Mouse (Mus musculus): ENCODE data around the gene Hlcs. TPM values are rescaled to one million over a fixed set of nuclear protein-coding genes. Genes with fewer than 3 reads are reported as not detected.

Hlcs gene
- total RNA-seq, 2 experiments from 2014 or later, result 15.7 to 16.1 TPM

- intact Hi-C loops (cut with DNase I), result no loop called here
- DNase-seq (ENCODE audit: low spot score in 2 of 2), result no peak
Observed at GRCm38 (mm10) chr16:94301194-94301593, 12.2 kb downstream of the Hlcs start.

- no peak for DNase-seq (ENCODE audit: low spot score in 2 of 2)
- intact Hi-C loops (cut with DNase I), result no loop called here
Observed at GRCm38 (mm10) chr16:94299210-94299609, 14.2 kb downstream of the Hlcs start.

- no peak for DNase-seq (ENCODE audit: low spot score in 2 of 2)
- intact Hi-C loops (cut with DNase I), result no loop called here
Observed at GRCm38 (mm10) chr16:94298081-94298480, 15.3 kb downstream of the Hlcs start.

- DNase-seq (ENCODE audit: low spot score in 2 of 2), result no peak
- intact Hi-C loops (cut with DNase I), result no loop called here
Observed at GRCm38 (mm10) chr16:94291141-94291540, 22.2 kb downstream of the Hlcs start.

- intact Hi-C loops (cut with DNase I), result no loop called here
- DNase-seq (ENCODE audit: low spot score in 2 of 2), result peak; percentile 65 to 72
Observed at GRCm38 (mm10) chr16:94290073-94290999, 23.0 kb downstream of the Hlcs start.

GRCm38 (mm10) chr16:94289138-94290072 lies 24.0 kb downstream of the Hlcs start:
- peak; percentile 80 to 97 for DNase-seq (ENCODE audit: low spot score in 2 of 2)
- intact Hi-C loops (cut with DNase I), result loop anchor here (1.0 to 5.0 kb wide), 2 partner anchors 24 to 37 kb away; partner anchors contain the start of gene Hlcs

GRCm38 (mm10) chr16:94287826-94288225 lies 25.5 kb downstream of the Hlcs start:
- intact Hi-C loops (cut with DNase I), result loop anchor here (5.0 kb wide), 1 partner anchor 36 kb away; no protein-coding TSS in a partner anchor
- no peak for DNase-seq (ENCODE audit: low spot score in 2 of 2)

GRCm38 (mm10) chr16:94283972-94284371 lies 29.4 kb downstream of the Hlcs start:
- intact Hi-C loops (cut with DNase I), result no loop called here
- DNase-seq (ENCODE audit: low spot score in 2 of 2), result no peak

- no peak for DNase-seq (ENCODE audit: low spot score in 2 of 2)
- intact Hi-C loops (cut with DNase I), result no loop called here
Observed at GRCm38 (mm10) chr16:94270826-94271225, 42.5 kb downstream of the Hlcs start.

- DNase-seq (ENCODE audit: low spot score in 2 of 2), result peak; percentile 87 to 93
- intact Hi-C loops (cut with DNase I), result no loop called here
Observed at GRCm38 (mm10) chr16:94269635-94270034, 43.7 kb downstream of the Hlcs start.

- DNase-seq (ENCODE audit: low spot score in 2 of 2), result no peak
- intact Hi-C loops (cut with DNase I), result no loop called here
Observed at GRCm38 (mm10) chr16:94268205-94268604, 45.2 kb downstream of the Hlcs start.

GRCm38 (mm10) chr16:94264611-94265010 lies 48.8 kb downstream of the Hlcs start:
- intact Hi-C loops (cut with DNase I), result no loop called here
- peak in 1 of 2 experiments; percentile 40 for DNase-seq (ENCODE audit: low spot score in 2 of 2)

GRCm38 (mm10) chr16:94262501-94262900 lies 50.9 kb downstream of the Hlcs start:
- no peak for DNase-seq (ENCODE audit: low spot score in 2 of 2)
- intact Hi-C loops (cut with DNase I), result no loop called here

- intact Hi-C loops (cut with DNase I), result no loop called here
- no peak for DNase-seq (ENCODE audit: low spot score in 2 of 2)
Observed at GRCm38 (mm10) chr16:94260938-94261630, 52.3 kb downstream of the Hlcs start.

- intact Hi-C loops (cut with DNase I), result loop anchor here (1.0 to 5.0 kb wide), 4 partner anchors 131 to 341 kb away; no protein-coding TSS in a partner anchor
- DNase-seq (ENCODE audit: low spot score in 2 of 2), result peak; percentile 72 to 86
Observed at GRCm38 (mm10) chr16:94258366-94259310, 54.7 kb downstream of the Hlcs start.

- intact Hi-C loops (cut with DNase I), result loop anchor here (5.0 kb wide), 2 partner anchors 128 to 338 kb away; no protein-coding TSS in a partner anchor
Observed at GRCm38 (mm10) chr16:94255592-94255991, 57.8 kb downstream of the Hlcs start.

GRCm38 (mm10) chr16:94255035-94255434 lies 58.3 kb downstream of the Hlcs start:
- no peak for DNase-seq (ENCODE audit: low spot score in 2 of 2)
- intact Hi-C loops (cut with DNase I), result loop anchor here (5.0 kb wide), 2 partner anchors 128 to 338 kb away; no protein-coding TSS in a partner anchor

More at GRCm38 (mm10) chr16:94255592-94255991, 57.8 kb downstream of the Hlcs start:
- DNase-seq (ENCODE audit: low spot score in 2 of 2), result no peak

- intact Hi-C loops (cut with DNase I), result loop anchor here (5.0 kb wide), 3 partner anchors 33 to 272 kb away; no protein-coding TSS in a partner anchor
- no peak for DNase-seq (ENCODE audit: low spot score in 2 of 2)
Observed at GRCm38 (mm10) chr16:94254415-94254891, 58.9 kb downstream of the Hlcs start.

Measured in left cerebral cortex, postnatal 25 days (tissue).